Mouse (Mus musculus): ENCODE data around the gene Rgs16.
"Not testable (repeated sequence)": the region's sequence is repeated elsewhere in the genome, so short reads cannot be mapped to it uniquely, and the experiment has no call there.

The Rgs16 gene

DNA sequence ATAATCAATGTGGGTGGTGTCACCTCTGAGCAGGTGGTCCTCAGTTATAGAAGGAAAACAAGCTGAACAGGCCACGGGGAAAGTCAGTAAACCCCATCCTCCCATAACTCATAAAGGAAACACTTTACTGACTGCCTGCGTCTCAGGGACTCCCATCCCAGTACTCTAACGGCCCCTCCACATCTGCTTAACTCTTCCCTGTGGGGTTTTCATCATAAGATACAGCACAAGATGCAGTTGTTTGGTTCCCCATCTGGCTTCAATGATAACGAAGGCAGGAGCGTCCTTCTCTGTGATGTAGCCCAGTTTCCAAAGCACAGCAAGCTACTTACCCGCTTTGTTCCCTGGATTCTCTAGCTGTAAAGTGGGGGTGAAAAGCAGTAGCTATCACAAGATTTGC is 9.9 kb downstream of the Rgs16 start:
- no peak for DNase-seq (ENCODE audit: low spot score in 2 of 2)

DNA sequence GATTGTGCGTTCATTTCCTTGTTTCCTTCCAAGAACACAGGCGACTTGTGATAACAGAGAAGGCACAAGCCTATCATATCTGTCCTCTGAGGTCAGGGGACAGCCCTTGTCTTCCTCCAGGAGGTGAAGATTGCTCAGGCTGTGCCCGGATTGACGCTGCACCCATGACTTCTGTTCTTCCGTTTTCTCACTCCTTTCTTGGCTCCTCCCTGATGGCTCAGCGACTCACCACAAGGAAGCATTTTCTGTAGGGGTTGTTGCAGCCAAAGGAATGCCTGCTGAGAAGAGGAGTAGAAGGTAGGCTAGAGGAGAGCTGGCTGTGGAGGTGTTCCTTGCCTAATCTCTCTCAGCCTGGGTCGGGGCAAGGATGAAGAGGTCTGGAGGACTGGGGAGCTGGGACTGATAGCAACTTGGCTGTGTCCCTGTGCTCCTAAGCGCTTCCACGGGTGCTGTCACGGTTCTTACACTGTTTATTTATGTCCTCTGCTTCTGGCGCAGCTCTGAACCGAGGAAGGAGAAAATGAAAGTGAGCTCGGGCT is 11.7 kb downstream of the Rgs16 start:
- no peak for DNase-seq (ENCODE audit: low spot score in 2 of 2)

- DNase-seq (ENCODE audit: low spot score in 2 of 2), result no peak
Measured at GRCm38 (mm10) chr1:153752521-153752920, 12.4 kb downstream of the Rgs16 start.

- DNase-seq (ENCODE audit: low spot score in 2 of 2), result no peak
Measured at GRCm38 (mm10) chr1:153753725-153754464, 13.7 kb downstream of the Rgs16 start.

DNA sequence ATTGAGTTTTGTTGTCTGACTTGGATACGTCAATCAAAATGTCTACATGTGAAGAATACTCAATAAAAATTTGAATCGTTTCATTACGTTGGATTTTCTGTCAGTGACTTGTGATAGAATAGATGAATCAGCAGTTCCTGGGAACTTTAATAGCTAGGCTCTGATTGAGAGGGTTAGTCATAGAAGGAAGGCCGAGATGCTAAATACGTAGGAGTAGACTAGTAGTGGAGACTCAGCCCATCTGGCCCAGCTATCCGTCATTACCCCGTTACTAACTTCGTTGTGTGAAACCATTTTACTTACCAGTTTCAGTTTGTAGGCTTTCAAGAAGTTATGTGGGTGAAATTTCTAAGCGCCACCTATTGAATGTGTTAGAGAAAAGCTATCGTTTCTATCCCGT is 24.0 kb downstream of the Rgs16 start:
- DNase-seq (ENCODE audit: low spot score in 2 of 2), result no peak

GRCm38 (mm10) chr1:153766298-153766697 is 26.1 kb downstream of the Rgs16 start:
- DNase-seq (ENCODE audit: low spot score in 2 of 2), result no peak

GRCm38 (mm10) chr1:153767281-153767680 is 27.1 kb downstream of the Rgs16 start:
- no peak for DNase-seq (ENCODE audit: low spot score in 2 of 2)

- DNase-seq (ENCODE audit: low spot score in 2 of 2), result no peak
Measured at GRCm38 (mm10) chr1:153768465-153768864, 28.3 kb downstream of the Rgs16 start.

GRCm38 (mm10) chr1:153769571-153769970 is 29.4 kb downstream of the Rgs16 start:
- not testable (repeated sequence) for DNase-seq (ENCODE audit: low spot score in 2 of 2)

DNA sequence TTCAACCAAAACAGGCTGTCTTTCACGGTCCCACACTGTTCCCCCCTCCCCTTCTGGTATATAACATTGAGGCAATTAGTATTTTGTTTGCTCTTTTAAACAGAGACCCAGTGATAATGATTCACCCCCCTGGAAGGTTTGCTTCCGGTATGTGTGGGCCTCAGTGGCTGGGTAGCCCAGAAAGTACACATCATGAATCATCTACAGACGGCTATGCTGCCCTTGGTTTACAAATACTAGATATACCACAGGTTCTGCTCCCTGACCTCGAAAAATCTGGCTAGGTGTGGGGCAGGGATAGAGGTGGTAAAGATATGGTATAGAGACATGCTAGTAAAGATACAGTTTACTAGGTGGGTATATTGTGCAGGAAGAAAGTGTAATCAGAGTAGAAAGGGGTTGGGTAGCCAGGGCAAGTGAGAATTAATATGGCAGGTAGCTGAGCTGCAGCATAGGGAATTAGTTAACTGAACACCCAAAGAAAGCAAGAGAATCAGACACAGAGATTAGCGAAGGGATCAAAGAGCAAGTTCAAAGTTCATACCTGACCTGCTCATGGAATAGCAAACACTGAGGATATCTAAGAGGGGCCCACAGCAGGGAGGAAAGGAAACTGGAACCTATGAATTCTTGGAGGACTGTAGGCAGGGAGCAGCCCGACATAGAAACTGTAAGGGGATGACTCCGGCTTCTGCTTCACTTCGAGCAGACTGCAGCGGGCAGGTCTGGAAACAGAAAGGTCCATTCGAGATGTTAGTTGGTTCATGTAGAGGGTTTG is 30.0 kb downstream of the Rgs16 start:
- no peak for DNase-seq (ENCODE audit: low spot score in 2 of 2)

DNA sequence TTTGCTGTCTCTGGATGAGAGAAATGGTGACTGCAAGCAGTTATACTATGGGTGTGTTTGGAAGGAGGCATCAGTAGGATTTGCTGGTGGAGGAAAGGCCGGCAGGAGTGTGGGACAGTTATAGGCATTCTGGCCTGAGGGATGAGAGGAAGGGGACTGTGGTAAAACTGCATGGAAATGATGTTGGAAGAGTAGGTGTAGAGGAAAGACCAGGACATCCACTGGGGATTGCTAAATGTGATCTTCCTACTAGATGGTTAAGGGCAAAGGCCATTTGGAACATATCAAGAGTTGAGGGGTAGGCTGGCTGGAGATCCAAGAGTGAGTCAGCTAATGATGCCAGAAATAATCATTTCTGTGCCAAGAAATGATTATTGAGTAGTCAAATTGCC is 30.6 kb downstream of the Rgs16 start:
- no peak for DNase-seq (ENCODE audit: low spot score in 2 of 2)

GRCm38 (mm10) chr1:153775174-153775573 is 35.0 kb downstream of the Rgs16 start:
- no peak for DNase-seq (ENCODE audit: low spot score in 2 of 2)

DNA sequence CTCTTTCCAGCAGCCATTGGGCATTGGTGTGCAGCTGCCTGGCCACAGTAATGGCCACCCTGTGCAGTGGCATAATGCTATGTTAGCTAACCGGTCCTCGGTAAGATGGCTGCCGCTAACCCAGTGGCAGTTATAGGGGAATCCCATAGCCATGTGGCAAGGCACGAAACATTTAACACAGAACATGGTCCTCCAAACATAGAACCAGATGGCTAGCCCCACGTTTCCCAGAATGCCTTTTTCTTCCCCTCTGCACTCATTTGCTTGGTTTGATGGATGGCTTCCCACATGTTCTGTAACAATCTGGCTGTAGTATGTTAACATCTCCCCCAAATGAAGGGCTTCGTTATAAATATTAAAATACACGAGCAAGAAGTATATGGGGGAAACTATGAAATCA is 36.1 kb downstream of the Rgs16 start:
- no peak for DNase-seq (ENCODE audit: low spot score in 2 of 2)

- no peak for DNase-seq (ENCODE audit: low spot score in 2 of 2)
Measured at GRCm38 (mm10) chr1:153778205-153778604, 38.1 kb downstream of the Rgs16 start.

DNA sequence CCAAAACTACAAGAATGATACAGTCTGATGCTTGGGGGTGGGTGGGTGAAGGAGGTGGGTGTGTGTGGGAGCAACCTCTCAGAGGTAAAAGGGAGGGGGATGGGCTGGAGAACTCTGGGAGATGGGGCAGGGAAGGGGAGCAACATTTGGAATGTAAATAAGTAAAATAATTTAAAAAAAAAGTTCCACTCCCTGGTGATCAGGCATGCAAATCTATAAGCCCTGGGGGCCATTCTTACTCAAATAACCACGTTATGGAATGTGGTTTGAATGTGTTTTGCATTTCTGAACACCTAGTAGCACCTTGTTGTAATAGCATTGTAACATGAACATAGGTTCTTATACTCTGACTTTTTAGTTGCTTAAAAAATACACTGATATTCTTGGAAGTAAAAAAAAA is 43.2 kb downstream of the Rgs16 start:
- DNase-seq (ENCODE audit: low spot score in 2 of 2), result no peak

DNA sequence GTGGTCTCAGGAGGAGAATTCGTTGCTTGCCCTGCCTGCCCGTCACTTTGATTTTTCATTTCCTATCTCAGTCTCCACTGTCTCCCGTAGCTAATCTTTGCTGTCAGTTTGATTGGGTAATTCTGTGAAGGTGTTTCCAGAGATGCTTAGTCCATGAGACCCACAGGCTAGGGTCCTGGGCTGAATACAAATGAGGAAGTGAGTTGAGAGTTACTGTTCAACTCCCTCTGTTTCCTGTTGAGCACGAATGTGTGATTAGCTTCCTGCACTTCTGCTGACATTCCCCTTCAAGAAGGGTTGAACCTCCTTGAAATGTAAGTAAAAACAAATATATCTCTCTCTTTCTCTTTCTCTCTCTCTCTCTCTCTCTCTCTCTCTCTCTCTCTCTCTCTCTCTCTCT is 45.5 kb downstream of the Rgs16 start:
- no peak for DNase-seq (ENCODE audit: low spot score in 2 of 2)

DNA sequence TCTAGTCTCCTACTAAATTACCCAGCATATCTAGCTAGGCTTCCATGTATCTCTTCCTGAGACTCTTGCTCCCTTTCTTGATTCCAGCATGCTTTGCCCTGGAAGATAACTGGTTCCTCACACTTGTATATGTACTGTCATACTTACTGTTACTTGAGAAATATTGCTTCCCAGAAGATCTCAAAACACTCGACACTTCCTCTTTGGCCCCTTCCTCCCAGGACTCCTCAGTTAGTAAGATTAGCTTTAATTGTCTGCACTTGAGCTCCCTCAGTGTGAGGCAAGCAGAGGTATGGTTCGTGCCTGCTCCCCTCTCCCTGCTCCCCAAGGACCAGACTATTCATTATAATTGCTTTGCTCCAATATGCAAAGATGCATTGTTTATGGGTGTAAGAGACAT is 50.6 kb downstream of the Rgs16 start:
- no peak for DNase-seq (ENCODE audit: low spot score in 2 of 2)

- no peak for DNase-seq (ENCODE audit: low spot score in 2 of 2)
Measured at GRCm38 (mm10) chr1:153794241-153794640, 54.1 kb downstream of the Rgs16 start.
